Mouse (Mus musculus): ENCODE measurements at regions not wholly inside any gene's neighbourhood (a gene's known extent, or its start where the extent isn't known, plus 50 kb on each side); places are given as distances from the start of the nearest gene placed in this dataset.

- TF ChIP-seq CTCF (IDR thresholded peaks at IDR 0.05; ENCODE audit: low read depth, low read length): no peak
- no peak for TF ChIP-seq POLR2A (IDR thresholded peaks at IDR 0.05; ENCODE audit: insufficient read depth, low read length)
Measured at GRCm38 (mm10) chr4:124538471-124538870, 72.1 kb downstream of the 3100002H09Rik start.

All from ES-Bruce4 (cell line).